Mouse (Mus musculus) urinary bladder, postnatal 25 days (tissue): ENCODE measurements around the gene Cdc37l1.

ENCODE experiments used
- DNase-seq: peaks from one replicate; pipeline ENCODE4 v3.0.0; 2022; ENCODE audit warnings: low spot score

Gene Cdc37l1

DNA sequence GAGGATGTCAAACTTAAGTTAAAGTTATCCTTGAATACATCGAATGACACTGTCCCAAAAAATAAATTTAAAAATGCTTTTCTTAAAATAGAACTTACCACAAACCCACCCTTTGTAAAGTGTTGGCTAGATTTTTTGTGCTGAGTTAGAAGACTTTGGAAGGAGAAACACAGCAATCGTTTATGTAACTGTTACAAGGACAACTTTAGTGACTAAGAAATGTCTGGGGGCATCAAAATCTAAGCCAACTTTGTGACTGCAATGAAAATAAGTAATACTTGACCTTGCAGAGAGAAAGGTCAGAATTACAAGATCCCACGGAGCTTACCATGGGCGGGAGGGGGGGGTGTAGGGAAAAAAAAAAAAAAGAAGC is 56.8 kb downstream of the Cdc37l1 start:
- no peak for DNase-seq

- DNase-seq: peak; percentile 72
These were observed 57.4 kb downstream of the Cdc37l1 start, which contains the start of gene Ak3 for GRCm38 (mm10) chr19:29047334-29048170. Gene Ak3 (minus strand): TSS chr19:29047961.

GRCm38 (mm10) chr19:29049401-29050075 is 59.4 kb downstream of the Cdc37l1 start:
- DNase-seq: no peak

GRCm38 (mm10) chr19:29050186-29050980 is 60.2 kb downstream of the Cdc37l1 start:
- no peak for DNase-seq

GRCm38 (mm10) chr19:29052786-29053185 is 62.6 kb downstream of the Cdc37l1 start:
- DNase-seq: no peak

DNA sequence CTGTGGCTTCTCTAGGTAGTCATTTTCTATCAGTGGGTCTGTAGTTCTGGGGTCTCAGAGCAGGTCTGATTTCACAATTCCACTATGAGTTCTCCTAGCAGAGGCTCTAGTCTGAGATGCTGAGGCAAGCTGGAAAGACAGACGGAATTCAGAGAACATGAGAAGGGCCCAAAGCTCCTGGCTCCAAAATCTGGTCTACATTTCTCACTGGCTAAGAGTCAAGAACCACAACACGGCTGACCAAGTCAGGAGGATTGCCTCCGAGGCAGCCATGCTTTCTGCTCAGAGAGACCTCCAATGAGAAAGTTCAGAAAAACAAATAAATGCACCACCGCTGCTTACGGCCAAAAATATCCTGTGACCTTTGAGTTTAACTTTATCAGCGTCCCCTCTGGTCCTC is 64.4 kb downstream of the Cdc37l1 start:
- DNase-seq: no peak

- no peak for DNase-seq
These were observed 65.3 kb downstream of the Cdc37l1 start for GRCm38 (mm10) chr19:29055469-29055868.

DNA sequence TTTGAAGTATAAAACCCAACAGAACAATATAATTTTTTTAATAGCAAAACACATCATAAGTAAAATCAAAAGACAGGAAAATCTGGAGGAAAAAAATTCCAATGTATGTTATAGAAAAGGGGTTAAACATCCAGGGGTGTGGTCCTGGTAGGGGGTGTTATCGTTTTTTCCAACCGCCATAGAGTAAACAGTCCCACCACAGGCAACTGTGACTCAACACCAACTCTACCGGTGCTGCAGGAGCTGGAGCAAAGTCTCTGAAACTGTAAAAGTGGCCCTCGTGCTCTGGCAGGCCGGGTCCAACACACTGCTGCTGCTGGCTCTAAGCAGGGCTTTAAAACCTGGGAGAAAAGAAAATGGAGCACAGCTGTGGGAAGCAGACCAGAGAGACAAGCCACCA is 68.6 kb downstream of the Cdc37l1 start:
- DNase-seq: no peak

GRCm38 (mm10) chr19:29059688-29060087 is 69.5 kb downstream of the Cdc37l1 start:
- no peak for DNase-seq

DNA sequence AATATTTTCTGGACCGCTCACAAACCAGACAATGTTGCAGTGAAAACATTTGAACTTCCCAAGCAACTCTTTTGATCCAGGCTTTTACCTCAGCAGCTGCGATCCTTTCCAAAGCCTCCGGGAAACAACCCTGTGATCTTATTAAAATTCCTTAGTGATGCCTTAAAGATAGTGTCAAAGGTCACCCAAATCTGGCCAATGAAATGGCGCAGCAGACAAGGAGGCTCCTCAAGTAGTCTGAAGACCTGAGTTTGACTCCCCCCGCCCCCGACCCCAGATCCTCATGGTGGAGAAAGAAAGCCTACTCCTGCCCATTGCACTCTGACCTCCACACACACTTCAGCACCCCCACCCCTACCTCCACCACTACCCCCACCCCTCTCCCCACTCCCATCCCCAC is 70.1 kb downstream of the Cdc37l1 start:
- no peak for DNase-seq

DNA sequence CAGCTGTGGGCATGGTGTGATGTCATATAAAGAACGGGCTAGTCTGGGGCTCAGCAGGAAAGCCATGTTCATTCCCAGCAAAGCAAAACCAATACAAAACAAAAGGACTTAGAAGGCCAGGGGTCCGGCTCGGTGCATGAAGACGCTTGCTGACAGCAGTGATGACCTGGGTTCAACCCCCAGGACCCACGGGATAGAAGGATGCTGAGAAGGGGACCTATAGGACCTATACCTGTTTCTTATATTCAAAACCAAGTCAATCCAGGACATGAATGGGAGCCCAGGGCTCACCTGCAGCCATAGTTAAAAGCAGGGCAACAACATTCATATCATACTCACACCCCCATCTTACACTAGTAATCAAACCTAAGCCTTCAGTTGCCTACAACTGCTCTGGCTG is 72.9 kb downstream of the Cdc37l1 start:
- DNase-seq: no peak

DNA sequence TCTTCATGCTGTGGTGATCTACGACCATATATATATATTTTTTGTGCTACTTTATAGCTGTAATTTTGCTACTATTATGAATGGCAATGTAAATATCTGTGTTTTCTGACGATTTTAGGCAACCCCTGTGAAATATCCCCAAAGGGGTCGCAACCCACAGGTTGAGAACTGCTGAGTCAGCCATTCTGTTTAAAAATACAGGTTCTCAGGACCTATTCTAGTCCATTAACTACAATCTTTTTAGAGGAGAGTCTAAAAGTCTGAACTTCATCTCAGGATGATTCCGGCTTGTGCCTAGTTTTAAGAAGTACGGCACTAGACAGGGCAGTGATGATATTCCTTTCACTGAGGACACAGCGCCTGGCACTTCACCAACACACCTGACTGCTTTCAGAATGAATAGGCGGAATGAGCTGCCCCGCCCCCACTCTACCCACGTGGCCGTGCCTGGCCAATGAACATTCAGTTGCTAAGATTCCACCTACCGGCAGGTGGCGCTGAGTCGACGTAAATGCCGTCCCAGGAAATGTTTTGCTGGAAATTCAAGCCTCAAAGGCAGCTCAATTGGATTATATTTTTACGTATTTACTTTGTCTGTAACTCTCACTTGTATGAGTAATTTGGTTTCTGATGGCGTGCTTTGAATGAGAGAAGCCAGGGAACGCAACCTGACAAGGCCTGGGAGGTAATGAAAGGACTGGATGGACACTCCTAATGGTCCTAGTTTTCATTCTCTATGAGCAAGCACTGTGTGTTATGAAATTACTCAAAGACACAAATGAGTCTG is 73.6 kb downstream of the Cdc37l1 start:
- DNase-seq: peak; percentile 97

GRCm38 (mm10) chr19:29064451-29065102 is 74.4 kb downstream of the Cdc37l1 start:
- DNase-seq: peak; percentile 29

GRCm38 (mm10) chr19:29066981-29067471 is 76.9 kb downstream of the Cdc37l1 start:
- DNase-seq: peak; percentile 49

DNA sequence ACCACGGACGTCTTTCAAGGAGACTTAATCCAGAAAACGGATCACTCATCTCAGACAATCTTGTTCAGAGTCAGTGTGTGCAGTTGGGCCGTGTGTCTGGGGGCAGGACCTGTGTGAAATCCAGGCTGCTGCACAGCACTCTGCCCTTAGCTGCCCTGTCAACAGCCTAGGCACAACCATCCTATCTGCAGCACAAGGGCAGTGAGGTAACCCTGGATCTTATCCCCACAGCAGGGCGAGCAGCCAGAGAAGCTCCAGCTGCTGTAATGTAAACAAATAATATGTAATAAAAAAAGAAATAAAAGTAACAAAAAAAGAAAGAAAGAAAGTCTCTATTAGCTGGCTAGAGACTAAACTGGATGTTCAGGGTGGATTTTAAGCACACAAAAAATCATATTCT is 79.0 kb downstream of the Cdc37l1 start:
- no peak for DNase-seq

- DNase-seq: no peak
These were observed 84.7 kb downstream of the Cdc37l1 start for GRCm38 (mm10) chr19:29074802-29075201.
